Mouse (Mus musculus) left cerebral cortex, adult 11 months (tissue): ENCODE results near the gene Ncoa3.
"Not testable (repeated sequence)": the region's sequence is repeated elsewhere in the genome, so short reads cannot be mapped to it uniquely, and the experiment has no call there.

Experiments used
- DNase-seq: peaks from one replicate; pipeline ENCODE4 v3.0.0; 2022; ENCODE audit warnings: low spot score

Ncoa3 gene

DNA sequence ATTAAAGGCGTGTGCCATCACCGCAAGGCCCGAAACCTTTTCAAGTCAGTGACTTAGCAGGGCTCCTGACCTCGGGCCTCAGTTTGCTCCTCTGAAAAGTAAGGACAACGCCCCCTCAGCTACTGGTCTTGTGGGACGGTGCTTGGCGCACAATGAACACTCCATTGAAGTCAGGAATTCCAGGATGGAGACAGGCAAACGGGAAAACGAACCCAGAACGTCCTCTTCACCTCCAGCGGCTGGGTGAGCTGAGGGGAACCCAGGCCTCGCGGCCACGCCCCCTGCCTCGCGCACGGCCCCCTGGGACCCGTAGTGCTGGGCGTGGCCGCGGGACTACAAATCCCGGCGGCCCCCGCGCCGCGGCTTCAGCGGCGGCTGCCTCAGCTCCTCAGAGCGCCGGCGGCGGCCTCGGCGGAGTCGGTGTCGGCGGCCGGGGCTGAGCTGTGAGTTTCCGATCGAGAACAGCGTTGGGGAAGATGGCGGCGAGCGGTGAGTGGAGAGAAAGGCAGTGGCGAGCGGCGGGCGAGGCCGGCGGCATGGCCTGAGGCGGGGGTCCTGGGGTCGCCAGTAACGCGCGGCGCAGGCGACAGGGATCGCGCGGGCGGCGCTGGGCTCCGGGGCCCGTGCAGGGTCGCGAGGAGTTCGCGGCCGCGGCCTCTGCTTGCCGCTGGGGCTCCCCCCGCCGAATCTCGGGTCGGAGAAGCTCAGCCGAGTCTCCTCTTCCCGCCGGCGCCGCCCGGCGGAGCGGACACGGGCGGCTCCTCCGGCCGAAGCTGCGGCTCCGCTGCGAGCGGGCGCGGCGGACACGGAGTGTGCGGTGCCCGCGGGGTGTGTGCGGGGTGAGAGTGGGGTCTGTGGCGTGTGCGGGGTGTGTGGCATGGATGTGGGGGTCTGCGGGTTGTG lies at the start of gene Ncoa3:
Ncoa3 (plus strand) TSS at position 367 of the 903 bp plus-strand sequence.
- peak; percentile 84 for DNase-seq

- no peak for DNase-seq
Measured at GRCm38 (mm10) chr2:165943113-165943512, 49.3 kb upstream of the Ncoa3 start.

GRCm38 (mm10) chr2:165944576-165945351 lies 47.7 kb upstream of the Ncoa3 start:
- DNase-seq, result no peak

DNA sequence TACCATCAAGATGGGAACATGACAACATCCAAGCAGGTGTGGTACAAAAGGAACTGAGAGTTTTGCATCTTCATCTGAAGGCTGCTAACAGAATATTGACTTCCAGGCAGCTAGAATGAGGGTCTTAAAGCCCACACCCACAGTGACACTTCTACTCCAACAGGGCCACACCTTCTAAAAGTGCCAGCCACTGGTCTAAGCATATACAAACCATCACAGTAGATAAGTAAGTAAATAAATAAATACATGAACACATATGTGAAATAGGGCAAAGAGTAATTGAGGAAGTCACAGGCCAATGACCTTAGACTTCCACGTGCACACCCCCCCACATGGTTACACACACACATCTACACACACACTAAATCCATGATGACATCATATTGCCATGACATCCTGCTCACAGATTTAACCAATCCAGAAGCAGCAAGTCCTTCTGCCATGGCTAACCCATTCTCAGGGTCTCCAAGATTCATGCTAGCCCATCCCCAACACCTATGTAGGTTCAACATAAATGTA lies 46.3 kb upstream of the Ncoa3 start:
- DNase-seq, result no peak

DNA sequence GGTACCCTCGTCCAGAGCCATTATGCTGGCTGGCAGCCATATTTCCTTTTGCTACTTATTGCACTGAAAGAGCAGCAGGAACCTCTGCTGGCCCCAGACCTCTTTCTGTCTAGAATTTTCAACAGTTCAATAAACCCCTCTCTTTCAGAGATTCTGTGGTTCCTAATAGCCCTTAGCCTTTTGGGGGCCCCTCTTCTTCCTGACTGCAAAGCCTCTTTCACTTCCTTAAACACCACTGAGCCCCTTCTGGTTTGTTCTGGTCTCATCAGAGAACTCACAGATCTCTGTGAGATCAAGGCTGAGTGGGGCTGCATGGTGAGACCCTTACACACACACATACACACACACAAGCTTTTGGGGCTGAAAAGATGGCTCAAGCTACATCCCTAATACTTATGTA lies 44.4 kb upstream of the Ncoa3 start:
- DNase-seq, result no peak

- not testable (repeated sequence) for DNase-seq
Measured at GRCm38 (mm10) chr2:165948785-165949184, 43.7 kb upstream of the Ncoa3 start.

DNA sequence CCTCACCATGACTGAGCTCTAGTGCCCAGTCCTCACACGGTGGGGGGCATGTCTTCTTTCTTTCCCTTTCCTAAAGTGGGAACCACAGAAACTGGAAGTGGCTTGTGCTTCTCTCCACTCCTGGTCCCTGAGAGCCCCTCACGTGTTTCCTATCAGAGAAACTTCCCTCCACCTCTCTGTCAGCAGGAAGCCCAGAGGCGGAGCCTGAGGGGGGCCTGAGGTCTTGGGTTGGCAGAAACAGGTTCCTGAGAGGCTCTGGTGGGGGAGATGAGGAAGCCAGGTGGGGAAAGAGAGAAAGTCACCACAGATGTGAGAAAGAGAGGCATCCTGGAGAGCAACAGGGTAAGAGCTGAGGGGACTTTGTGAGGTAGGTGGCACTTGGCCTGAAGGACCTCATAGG lies 42.7 kb upstream of the Ncoa3 start:
- no peak for DNase-seq

DNA sequence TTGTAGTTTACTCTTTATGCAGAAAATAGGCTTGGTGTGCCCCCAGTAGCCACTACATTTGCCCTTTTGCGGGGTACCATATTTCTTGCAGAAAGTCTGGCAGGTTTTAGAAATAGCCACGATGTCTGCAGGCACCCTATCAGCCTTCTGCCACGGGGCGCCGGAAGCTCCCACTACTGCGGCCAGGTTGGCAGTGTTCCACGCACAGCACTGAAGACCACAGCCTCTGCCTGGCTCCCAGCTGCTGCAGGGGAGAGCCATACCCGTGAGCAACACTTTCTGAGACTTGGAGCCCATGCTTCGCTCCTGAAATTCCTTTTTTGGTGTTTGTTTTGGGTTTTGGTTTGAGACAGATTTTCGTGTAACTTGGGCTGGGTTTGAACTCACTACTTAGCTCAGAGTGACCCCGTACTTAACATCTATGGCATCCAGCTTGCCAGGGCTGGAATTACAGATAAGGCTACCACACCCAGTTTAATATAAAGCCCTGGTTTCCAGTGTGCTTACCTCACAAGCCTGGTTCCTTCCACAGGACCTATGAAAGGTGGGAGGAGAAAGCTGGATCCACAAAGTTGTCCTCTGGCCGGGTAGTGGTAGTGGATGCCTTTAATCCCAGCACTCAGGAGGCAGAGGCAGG lies 40.9 kb upstream of the Ncoa3 start:
- no peak for DNase-seq

GRCm38 (mm10) chr2:165954872-165955271 lies 37.6 kb upstream of the Ncoa3 start:
- no peak for DNase-seq

GRCm38 (mm10) chr2:165955386-165955785 lies 37.0 kb upstream of the Ncoa3 start:
- no peak for DNase-seq

DNA sequence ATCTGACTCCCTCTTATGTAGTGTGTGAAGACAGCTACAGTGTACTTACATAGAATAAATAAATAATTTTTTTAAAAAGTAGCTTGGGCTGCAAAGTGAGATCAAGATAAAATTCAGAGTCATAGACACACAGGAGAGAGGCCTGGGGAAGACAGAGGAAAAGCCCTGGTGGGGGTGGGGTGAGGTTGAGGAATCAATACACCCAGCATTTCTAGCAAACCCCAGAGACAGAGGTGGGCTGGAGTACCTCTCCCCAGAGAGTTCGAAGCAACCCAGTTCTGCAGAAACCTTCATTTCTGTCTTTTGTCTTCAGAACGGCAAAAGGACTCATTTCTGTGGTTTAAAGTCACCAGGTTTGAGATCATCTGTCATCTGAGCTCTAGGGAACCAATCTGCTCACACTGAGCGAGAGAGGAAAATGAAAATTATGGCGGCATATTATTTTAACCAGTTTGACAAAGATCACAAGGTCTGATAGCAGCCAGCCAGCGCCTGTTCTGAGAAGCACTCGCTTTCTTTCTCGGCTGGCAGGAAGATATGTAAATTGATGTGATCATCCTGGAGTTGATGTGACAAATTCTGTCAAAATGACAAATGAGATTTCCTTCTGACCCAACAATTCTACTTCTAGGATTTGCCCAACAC lies 36.2 kb upstream of the Ncoa3 start:
- DNase-seq, result no peak

DNA sequence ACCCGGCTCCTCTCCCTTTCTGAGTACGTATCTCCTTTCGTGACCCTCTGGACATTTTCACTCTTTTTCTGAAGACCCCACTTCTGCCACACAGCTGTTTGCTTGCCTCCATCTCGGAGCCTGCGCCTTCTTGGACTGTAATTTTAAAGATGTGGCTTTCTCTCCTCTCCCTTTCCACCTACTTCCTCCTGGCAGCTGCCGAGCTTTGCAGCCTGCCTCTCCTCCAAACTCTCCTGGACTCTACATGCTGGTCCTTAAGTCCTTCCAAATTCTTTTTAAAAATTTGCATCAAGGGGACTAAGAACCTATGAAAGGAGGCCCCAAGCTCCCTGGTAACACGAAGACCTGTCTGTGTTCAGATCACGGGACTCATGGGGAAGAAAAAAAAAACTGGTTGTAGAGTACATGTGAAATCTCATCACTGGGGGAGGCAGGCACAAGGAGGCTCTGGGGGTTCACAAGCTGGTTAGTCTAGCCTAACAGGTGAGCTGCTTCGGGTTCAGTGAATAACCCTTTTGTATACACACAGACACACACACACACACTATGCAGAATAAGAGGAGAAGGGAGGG lies 35.1 kb upstream of the Ncoa3 start:
- no peak for DNase-seq

GRCm38 (mm10) chr2:165958556-165958955 lies 33.9 kb upstream of the Ncoa3 start:
- no peak for DNase-seq

GRCm38 (mm10) chr2:165960695-165961094 lies 31.7 kb upstream of the Ncoa3 start:
- no peak for DNase-seq

- DNase-seq, result no peak
Measured at GRCm38 (mm10) chr2:165962824-165963223, 29.6 kb upstream of the Ncoa3 start.

- no peak for DNase-seq
Measured at GRCm38 (mm10) chr2:165964121-165964520, 28.3 kb upstream of the Ncoa3 start.

- no peak for DNase-seq
Measured at GRCm38 (mm10) chr2:165967076-165967475, 25.4 kb upstream of the Ncoa3 start.

DNA sequence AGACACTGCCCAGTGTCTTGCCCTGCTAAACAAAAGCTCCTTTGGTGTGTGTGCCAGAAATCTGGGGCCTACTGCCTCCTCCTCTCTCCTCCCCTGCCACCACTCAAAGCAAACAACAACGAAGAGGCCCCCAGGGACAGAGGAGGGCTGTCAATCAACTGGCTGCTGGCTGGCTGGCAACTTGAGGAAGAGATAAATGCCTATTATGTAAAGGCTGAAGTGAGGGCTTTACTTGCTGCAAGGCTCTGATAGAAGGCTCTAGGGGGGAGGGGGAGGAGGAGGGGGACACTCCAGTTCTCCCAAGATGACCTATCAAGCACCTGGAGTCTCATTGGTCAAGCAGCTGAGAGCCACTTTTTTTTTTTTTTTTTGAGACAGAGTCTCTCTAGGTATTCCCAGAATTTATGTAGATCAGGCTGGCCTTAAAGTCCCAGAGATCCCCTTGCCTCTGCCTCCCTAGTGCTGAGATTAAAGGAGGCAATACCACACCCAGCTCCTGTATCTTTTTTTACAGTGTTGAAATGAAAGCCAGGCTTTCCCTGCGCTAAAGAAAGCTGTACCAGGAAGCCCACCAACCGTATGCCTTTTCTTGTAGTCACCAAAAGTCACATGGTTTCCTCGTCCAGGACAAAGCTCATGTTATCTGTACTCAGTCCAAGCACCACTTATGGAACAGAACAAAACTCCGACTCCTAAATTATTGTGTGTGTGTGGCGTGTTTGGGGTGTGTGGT lies 24.4 kb upstream of the Ncoa3 start:
- no peak for DNase-seq

GRCm38 (mm10) chr2:165968876-165969275 lies 23.6 kb upstream of the Ncoa3 start:
- no peak for DNase-seq

DNA sequence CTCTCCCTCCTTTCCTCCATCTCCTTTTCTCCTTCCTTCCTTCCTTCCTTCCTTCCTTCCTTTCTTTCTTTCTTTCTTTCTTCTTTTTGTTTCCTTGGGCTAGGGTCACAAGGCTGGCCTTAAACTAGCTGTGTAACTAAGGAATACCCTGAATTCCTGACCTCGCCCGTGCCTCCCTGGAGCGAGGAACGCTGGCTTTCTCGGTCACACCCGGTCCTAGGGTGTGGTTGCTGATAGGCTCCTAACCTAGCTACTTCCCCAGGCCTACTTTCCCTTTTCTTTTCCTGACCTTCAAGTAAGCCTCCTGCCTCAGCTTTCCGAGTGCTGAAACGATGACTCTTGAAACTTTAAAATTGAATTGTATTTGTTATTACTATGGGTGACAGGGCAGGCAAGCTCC lies 23.0 kb upstream of the Ncoa3 start:
- no peak for DNase-seq

DNA sequence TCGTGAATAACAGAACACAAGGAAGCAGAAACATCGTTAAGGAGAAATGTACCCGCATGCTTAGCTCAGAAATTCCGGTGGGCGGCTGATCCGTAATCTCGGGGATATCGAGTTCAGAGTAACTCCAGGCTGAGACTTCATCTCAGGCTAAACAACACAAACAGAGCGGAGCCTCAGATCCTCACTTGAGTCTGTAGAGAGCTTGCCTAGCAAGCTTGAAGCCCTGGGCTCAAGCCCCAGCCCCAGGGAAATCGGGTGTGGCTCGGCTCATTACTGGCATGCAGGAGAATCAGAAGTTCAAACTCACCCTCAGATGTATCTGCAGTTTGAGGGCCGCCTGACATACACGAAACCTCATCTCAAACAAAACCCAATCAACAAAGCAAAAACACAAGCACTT lies 22.5 kb upstream of the Ncoa3 start:
- DNase-seq, result no peak
